Mouse (Mus musculus) CD4-positive naive resting alpha-beta T cell, adult 57 days (primary cell): ENCODE measurements around the gene Fkbp8. TPM values are rescaled to one million over a fixed set of nuclear protein-coding genes. Genes with fewer than 3 reads are reported as not detected.

Source experiments
- total RNA-seq: library from RNA; stranded (reverse); gene quantifications from one replicate; pipeline ENCODE4 v1.2.4, GENCODE M21; 2023

The Fkbp8 gene
- 280 TPM for total RNA-seq

DNA sequence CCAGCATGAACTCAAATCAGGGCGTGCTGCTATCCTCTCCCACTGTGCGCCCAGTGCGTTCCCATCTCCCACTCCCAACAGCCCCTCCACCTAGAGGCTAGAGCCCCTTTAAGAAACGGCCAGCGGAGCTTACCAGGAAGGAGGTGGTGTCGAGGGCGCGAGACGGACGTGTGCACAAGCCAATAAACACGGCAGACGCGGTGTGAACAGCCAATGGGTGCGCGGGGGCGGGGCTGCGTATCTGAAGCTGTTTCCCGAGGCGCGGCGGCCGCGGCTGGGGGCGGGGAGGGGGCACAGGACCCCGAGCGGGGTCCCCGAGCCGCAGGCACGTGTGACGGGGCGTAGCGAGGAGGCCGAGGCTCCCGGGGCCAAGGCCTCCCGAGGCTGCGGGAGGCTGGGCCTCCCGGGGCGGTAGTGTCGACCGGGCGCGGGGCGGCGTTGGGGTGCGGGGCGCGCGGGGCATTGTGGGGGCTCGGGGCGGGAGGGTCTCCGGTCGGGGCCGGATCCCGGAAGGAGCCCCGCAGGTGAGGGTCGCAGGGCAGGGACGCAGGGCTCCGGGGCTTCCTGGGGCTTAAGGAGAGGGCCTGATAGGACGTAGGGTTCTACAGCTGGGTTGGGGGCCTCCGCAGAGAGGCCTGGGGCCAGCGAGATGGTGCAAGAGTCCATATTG, at the start of gene Fkbp8, which contains the start of gene Kxd1:
TSS of gene Fkbp8 (plus strand) at position 213 of the 670 bp plus-strand sequence.
TSS of gene Kxd1 (minus strand) at position 445 of the 670 bp plus-strand sequence.

DNA sequence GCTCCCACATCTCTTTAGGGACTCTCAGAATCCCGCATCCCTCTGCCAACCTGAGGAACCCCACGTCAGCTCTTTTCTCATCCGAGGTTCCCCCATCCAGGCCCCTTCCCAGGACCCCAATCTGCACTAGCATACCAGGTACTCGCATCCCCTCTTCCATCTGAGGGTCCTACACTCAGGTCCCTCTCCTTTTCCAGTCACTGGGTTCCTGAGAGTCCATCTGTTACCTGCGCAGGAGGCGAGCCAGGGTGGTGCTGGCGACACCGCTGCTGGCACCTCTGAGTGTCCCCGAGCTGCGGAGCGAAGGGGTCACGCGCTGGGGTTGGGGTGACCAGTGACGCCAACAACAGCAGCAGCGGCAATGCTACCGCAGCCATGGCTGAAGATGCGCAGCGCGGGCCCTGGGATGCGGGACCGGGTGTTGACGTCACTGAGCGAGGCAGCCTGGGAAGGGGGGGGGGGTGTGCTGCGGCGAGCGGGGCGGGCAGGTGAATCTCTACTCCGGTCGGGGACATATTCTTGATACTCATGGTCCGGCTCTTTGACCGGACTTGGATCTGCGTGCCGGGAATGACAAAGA, 40.5 kb upstream of the Fkbp8 start, which contains the start of gene Tmem59l:
TSS of gene Tmem59l (minus strand) at position 418 of the 580 bp plus-strand sequence.

DNA sequence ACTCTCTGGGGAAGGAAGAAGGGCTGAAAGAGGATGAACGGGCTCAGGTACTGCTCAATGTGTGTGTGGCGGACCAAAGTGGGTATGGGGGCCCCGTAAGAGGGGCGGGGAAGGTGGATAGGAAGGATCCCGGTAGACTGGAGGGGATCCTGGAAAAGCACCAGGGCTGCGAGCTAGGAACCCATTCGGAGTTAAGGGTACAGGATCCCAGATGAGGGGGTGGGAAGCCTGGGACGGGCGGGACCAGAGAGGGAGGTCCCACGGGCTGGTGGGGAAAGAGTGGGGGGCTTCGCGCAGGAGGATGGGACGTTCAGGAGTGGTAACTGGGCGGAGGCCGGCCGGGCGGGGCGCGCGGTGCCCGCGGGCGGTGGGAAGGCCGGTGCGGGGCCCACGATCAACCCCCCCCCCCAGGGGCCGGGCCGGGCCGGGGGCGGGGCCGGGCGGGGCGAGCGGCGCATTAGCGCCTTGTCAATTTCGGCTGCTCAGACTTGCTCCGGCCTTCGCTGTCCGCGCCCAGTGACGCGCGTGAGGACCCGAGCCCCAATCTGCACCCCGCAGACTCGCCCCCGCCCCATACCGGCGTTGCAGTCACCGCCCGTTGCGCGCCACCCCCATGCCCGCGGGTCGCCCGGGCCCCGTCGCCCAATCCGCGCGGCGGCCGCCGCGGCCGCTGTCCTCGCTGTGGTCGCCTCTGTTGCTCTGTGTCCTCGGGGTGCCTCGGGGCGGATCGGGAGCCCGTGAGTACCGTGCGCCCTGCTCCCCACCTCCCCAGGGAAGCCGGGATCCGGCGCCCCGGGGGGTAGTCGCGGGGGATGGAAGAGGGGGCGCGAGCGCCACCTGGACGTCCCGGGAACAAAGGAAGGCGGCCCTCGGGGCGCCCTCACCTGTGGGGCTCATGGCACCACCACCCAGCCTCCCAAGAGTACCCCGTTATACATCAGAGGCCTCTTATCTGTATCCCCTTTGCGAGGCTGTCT, 34.6 kb upstream of the Fkbp8 start, which contains the start of gene Crlf1:
TSS of gene Crlf1 (plus strand) at position 495 of the 977 bp plus-strand sequence.

DNA sequence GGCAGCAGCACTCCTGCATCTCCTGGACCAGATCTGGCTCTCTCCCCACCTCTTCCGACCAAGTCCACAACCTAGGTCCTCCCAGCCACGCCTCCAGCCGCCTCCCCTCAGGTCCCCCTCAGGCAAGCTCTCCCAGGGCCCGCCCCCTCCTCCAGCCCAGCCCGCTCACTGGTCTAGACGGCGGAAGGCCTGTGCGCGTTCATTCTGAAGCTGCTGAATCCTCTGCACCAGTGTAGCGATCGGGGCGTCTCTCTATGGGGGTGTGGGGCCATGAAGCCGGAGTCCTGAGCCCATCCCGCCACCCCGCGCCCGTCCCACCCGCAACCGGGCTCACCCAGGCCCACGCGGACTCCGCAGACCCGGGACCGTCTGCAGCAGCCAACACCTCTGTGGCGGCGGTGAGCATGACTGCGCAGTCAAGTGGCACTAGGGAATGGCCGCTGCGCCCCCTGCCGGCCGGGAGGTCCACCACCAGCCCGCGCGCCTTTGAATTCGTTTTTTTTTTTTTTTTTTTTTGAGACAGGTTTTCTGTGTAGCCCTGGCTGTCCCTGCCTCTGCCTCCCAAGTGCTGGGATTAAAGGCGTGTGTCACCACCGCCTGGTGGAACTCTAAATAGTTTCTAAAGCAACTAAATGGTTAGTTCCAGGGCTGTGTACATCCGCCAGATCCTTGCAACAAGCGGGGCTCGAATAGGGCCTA, 21.0 kb upstream of the Fkbp8 start, which contains the start of gene Rex1bd:
TSS of gene Rex1bd (minus strand) at position 425 of the 699 bp plus-strand sequence.

DNA sequence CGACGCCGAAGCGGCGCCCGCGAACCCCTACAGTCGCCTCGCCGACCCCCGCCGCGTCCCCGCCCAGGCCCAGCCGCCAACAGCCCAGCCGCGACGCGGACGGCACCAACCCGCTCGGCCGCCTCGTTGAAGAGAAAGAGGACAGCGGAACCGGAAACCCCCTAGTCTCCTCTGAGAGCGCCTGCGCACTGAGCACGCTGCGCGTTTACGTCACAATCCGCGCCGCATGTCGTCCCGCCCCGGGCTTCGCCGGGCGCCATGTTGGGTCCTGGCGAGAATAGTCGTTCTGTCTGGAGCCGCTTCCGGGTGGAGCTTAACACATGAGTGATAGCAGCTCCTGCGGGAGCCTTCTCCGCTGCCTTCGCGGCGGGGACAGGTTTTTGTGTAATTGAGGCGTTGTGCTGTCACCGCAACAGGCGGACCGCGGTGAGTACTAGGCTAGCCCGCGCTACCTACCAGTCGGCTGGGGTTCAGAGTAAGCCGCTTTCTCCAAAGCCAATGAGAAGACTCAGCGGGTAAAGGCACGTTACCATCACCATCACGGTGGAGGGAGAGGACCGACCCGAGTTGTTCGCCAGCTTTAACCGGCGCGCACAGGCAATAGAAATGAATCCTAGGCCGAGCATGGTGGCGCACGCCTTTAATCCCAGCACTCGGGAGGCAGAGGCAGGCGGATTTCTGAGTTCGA, 17.2 kb upstream of the Fkbp8 start, which contains the start of gene Uba52:
TSS of gene Uba52 (minus strand) at position 574 of the 688 bp plus-strand sequence.

DNA sequence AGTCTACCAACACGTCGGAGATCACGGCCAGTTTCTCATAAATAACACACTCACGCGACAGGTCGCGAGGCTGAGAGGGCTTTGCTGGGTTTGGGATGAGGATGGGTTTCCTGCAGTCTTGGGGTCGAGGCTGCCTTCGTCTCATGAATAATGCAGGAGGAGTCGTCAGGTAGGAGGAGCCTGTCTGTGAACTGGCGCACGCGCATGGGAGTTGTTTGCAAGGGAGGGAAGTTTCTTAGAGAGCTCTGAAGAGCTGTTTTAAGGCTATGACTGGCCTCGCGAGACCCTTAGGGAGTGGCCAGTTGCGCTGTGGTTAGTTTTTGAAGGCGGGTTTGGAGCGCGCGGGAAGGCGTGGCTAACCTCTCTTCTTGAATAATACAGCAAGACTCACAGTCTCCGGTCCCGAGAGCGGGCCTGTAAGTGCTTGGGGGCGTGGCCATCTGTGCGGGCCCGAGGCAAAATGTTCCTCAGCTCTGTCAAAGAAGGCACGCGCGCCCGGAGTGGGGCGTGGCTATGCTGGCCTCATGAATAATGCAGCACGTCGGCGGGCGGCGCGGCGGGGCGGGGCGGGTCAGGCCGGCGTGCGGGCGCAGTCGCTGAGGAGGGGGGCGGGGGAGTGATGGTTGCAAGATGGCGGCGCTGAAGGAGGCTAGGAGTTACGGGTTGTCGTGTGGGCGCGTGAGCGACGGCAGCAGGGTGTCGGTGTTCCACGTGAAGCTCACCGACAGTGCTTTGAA, 11.7 kb downstream of the Fkbp8 start, which contains the start of gene Ell:
TSS of gene Ell (plus strand) at position 381 of the 737 bp plus-strand sequence.

Other genes starting within 250 kb of the Fkbp8 start
- 6.7 TPM for gene Homer3, start 244.9 kb upstream of the Fkbp8 start, total RNA-seq
- 85.5 TPM for gene Ddx49, start 225.2 kb upstream of the Fkbp8 start, total RNA-seq
- gene Cope, start 225.2 kb upstream of the Fkbp8 start, total RNA-seq, result 98.9 TPM
- not detected for gene Cers1, start 211.9 kb upstream of the Fkbp8 start, total RNA-seq
- not detected for gene Gdf1, start 197.9 kb upstream of the Fkbp8 start, total RNA-seq
- 89.0 TPM for gene Upf1, start 174.4 kb upstream of the Fkbp8 start, total RNA-seq
- gene Comp, start 154.2 kb upstream of the Fkbp8 start, total RNA-seq, result 0.83 TPM
- 28.3 TPM for gene Crtc1, start 88.1 kb upstream of the Fkbp8 start, total RNA-seq
- gene Klhl26, start 50.8 kb upstream of the Fkbp8 start, total RNA-seq, result 8.8 TPM
- not detected for gene Tmem59l, start 40.4 kb upstream of the Fkbp8 start, total RNA-seq
- gene Crlf1, start 34.6 kb upstream of the Fkbp8 start, total RNA-seq, result not detected
- gene Rex1bd, start 21.0 kb upstream of the Fkbp8 start, total RNA-seq, result 58.5 TPM
- 3,579 TPM for gene Uba52, start 16.9 kb upstream of the Fkbp8 start, total RNA-seq
- gene Kxd1, start 232 bp downstream of the Fkbp8 start, total RNA-seq, result 55.7 TPM
- gene Ell, start 11.7 kb downstream of the Fkbp8 start, total RNA-seq, result 33.6 TPM
- gene Isyna1, start 66.6 kb downstream of the Fkbp8 start, total RNA-seq, result 86.9 TPM
- 116 TPM for gene Ssbp4, start 81.1 kb downstream of the Fkbp8 start, total RNA-seq
- 1.2 TPM for gene Lrrc25, start 88.4 kb downstream of the Fkbp8 start, total RNA-seq
- not detected for gene Gdf15, start 104.7 kb downstream of the Fkbp8 start, total RNA-seq
- gene Pgpep1, start 132.7 kb downstream of the Fkbp8 start, total RNA-seq, result 2.0 TPM
- gene Lsm4, start 145.5 kb downstream of the Fkbp8 start, total RNA-seq, result 109 TPM
- gene Jund, start 171.2 kb downstream of the Fkbp8 start, total RNA-seq, result 1,593 TPM
- gene Iqcn, start 175.7 kb downstream of the Fkbp8 start, total RNA-seq, result 9.8 TPM
- not detected for gene Gm3336, start 190.8 kb downstream of the Fkbp8 start, total RNA-seq
- gene Pde4c, start 196.0 kb downstream of the Fkbp8 start, total RNA-seq, result 0.30 TPM
- gene Rab3a, start 227.0 kb downstream of the Fkbp8 start, total RNA-seq, result 7.0 TPM
- 19.3 TPM for gene Mpv17l2, start 233.2 kb downstream of the Fkbp8 start, total RNA-seq
- gene Pik3r2, start 249.0 kb downstream of the Fkbp8 start, total RNA-seq, result 18.3 TPM